Mouse (Mus musculus) MEL (cell line): Measurements from ENCODE around the gene Dnajc21.

ENCODE experiments used
- CTCF ChIP-seq, 3 experiments: IDR thresholded peaks in 2 of 3; conservative IDR thresholded peaks in 1 of 3; 2 replicates each; pipeline ENCODE4 v1.5.1; 2011 to 2012; ENCODE audit warnings: low read length in 3 of 3, low read depth in 2 of 3, mild to moderate bottlenecking in 2 of 3, improper control_type of control experiment in 1 of 3, inconsistent platforms in 1 of 3, mixed read lengths in 1 of 3, moderate library complexity in 1 of 3; ENCODE audit not compliant: control insufficient read depth in 1 of 3, insufficient read depth in 1 of 3, poor library complexity in 1 of 3, severe bottlenecking in 1 of 3
- MAX ChIP-seq: IDR thresholded peaks from 2 replicates; pipeline ENCODE4 v1.6.1; 2011; ENCODE audit warnings: low read length, improper control_type of control experiment
- MAZ ChIP-seq: IDR thresholded peaks from 2 replicates; pipeline ENCODE4 v1.6.1; 2012; ENCODE audit warnings: low read depth, mild to moderate bottlenecking, inconsistent platforms, low read length, improper control_type of control experiment
- POLR2A ChIP-seq, 2 experiments: IDR thresholded peaks; 2 replicates each; pipeline ENCODE4 v1.6.1; 2011 to 2012; ENCODE audit warnings: low read length in 2 of 2, mild to moderate bottlenecking in 2 of 2, control low read depth in 1 of 2, improper control_type of control experiment in 1 of 2, low read depth in 1 of 2, moderate library complexity in 1 of 2; ENCODE audit not compliant: control insufficient read depth in 1 of 2, insufficient read depth in 1 of 2, poor library complexity in 1 of 2
- TAL1 ChIP-seq: IDR thresholded peaks from 2 replicates; pipeline ENCODE4 v1.6.1; 2012; ENCODE audit warnings: mild to moderate bottlenecking, inconsistent platforms, low read length, moderate library complexity, mixed read lengths

DNA sequence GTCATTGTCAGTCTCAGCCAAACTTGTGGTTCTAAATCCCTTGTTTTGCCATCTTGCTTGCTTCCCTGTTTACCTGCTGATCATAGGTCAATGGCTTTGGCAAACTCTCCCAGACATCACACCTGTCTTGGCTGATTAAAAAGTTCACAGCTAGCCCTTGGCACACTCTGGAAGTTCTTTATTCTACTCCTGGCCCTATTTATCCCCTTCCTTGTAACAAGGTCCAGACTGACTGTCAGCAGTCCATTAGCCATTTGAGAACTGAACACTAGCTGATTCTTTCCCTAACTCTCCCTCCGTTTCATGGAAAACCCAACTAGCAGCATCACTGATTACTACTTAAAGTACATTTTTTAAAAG lies 48.6 kb downstream of the Dnajc21 start:
- TF ChIP-seq MAX: no peak
- no peak for TF ChIP-seq POLR2A (IDR thresholded peaks at IDR 0.05; ENCODE audit: control insufficient read depth in 1 of 2, insufficient read depth in 1 of 2, low read depth in 1 of 2, low read length in 2 of 2, poor library complexity in 1 of 2)
- no peak for TF ChIP-seq TAL1
- TF ChIP-seq MAZ: no peak
- TF ChIP-seq CTCF (IDR thresholded peaks at IDR 0.05 in 2 of 3, conservative IDR thresholded peaks at IDR 0.05 in 1 of 3; ENCODE audit: control insufficient read depth in 1 of 3, insufficient read depth in 1 of 3, low read depth in 2 of 3, low read length in 3 of 3, poor library complexity in 1 of 3, severe bottlenecking in 1 of 3): no peak
